Mouse (Mus musculus) limb, embryonic 10.5 days (tissue): ENCODE measurements around the gene Kif24. TPM values are rescaled to one million over a fixed set of nuclear protein-coding genes. Genes with fewer than 3 reads are reported as not detected.

Source experiments
- DNase-seq: peaks from one replicate; pipeline ENCODE4 v3.0.0-alpha.2; 2017; ENCODE audit warnings: low spot score
- H3K27ac ChIP-seq: fragments of 300-500 bp; sonication (generic); 2 replicates; pipeline ENCODE4 v1.5.1; 2016; ENCODE audit warnings: mild to moderate bottlenecking
- H3K27me3 ChIP-seq: fragments of 300-500 bp; sonication (generic); 2 replicates; pipeline ENCODE4 v1.6.1; 2016; ENCODE audit warnings: low read depth, mild to moderate bottlenecking; ENCODE audit not compliant: poor library complexity, severe bottlenecking
- H3K36me3 ChIP-seq: fragments of 300-500 bp; sonication (generic); 2 replicates; pipeline ENCODE4 v1.6.1; 2016; ENCODE audit warnings: mild to moderate bottlenecking, moderate library complexity
- H3K4me1 ChIP-seq: fragments of 300-500 bp; sonication (generic); 2 replicates; pipeline ENCODE4 v1.6.1; 2016
- H3K4me3 ChIP-seq: fragments of 300-500 bp; sonication (generic); 2 replicates; pipeline ENCODE4 v1.5.1; 2016; ENCODE audit warnings: mild to moderate bottlenecking, moderate library complexity
- H3K9me3 ChIP-seq: fragments of 300-500 bp; sonication (generic); replicated peaks from 2 replicates; pipeline ENCODE4 v1.6.1; 2016; ENCODE audit warnings: mild to moderate bottlenecking
- WGBS: fragments of 180-500 bp; shearing (Covaris S2); methylation state at CpG from one replicate; pipeline ENCODE4 v1.1.7; 2016; 5-methylcytosine and 5-hydroxymethylcytosine counted together
- polyA plus RNA-seq: library from polyadenylated mRNA; unstranded; fragments of >200 nt; fragmentation: Nextera tagmentation; extraction: Ambion mirVana; gene quantifications from 2 replicates; pipeline ENCODE4 v1.2.1, GENCODE M21; 2016

Gene Kif24
- polyA plus RNA-seq, 1 experiment from 2014 or later = 14.5 TPM

DNA sequence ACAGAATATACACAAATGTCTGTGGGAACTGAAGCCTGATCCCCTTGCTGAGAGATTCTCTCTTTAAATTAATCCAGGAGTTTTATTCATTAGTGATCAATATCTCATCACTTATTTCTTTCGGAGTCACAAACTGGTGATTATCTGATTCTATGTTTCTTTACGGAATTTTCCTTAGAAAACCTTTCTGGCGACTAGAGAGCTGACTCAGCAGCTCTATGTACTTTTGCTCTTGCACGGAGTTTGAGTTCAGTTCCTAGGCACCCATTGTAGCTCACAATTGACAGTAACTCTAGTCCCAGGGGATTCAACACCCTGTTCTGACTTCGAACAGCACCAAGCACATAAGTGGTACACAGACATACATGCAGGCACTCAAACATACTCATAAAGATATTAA, 25.8 kb downstream of the Kif24 start:
- DNase-seq = no peak
- 90% methylated on average over 5 of the region's 5 CpGs for WGBS
- Histone ChIP-seq H3K4me3 (no peak overlapping the region), H3K4me1 (no peaks in the 10 kb centered on the region), H3K27me3 (no peaks in the 10 kb centered on the region), H3K27ac (no peak overlapping the region), H3K36me3 (peaks cover 7% of the 10 kb centered on the region; the same call in 1 of the 2 replicates), H3K9me3 (no peaks in the 10 kb centered on the region)

DNA sequence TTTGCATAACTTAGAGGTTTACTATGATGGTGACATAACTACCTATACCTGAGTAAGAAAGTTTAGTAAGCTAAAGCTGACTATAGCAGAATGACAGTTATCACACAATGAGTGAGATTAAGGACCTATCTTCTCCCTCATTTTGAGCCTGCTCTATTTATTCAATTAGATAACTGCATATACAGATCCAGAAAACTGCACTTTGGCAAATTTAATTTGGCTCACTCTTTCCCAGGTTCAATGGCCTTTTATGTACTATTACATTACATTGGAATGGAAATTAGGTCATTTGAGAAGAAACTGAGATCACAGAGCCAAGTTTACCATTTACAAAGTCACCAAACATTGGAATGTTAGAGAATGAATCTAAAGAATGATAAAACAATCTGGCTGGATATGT, 47.7 kb downstream of the Kif24 start:
- H3K27ac ChIP-seq = no peak overlapping the region
- peaks cover 15% of the 10 kb centered on the region for H3K36me3 ChIP-seq
- H3K27me3 ChIP-seq = no peaks in the 10 kb centered on the region
- H3K9me3 ChIP-seq = no peaks in the 10 kb centered on the region
- no peaks in the 10 kb centered on the region for H3K4me1 ChIP-seq
- no peak overlapping the region for H3K4me3 ChIP-seq
- no peak for DNase-seq

DNA sequence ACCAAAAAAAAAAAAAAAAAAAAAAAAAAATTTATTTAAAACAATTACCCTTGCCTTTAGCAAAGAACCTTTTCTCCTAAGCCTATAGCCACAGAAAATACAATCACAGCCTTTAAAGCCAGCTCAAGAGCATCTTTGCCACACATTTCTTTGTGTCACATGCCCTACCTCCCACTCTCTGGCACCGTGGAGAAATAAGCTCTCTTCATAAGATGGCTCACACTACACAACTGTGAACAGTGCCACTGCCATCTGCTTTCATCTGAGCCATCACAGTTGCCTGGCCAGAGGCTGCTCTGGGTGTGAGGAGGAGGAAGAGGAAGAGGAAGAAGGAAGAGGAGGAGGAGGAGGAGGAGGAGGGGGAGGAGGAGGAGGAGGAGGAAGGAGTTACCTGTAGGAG, 55.3 kb downstream of the Kif24 start:
- Histone ChIP-seq H3K4me1 (no peaks in the 10 kb centered on the region), H3K27ac (no peak overlapping the region), H3K27me3 (no peaks in the 10 kb centered on the region), H3K9me3 (no peaks in the 10 kb centered on the region), H3K4me3 (no peak overlapping the region), H3K36me3 (peaks cover 43% of the 10 kb centered on the region)
- 95% methylated on average over 1 of the region's 1 CpGs for WGBS
- DNase-seq = no peak

DNA sequence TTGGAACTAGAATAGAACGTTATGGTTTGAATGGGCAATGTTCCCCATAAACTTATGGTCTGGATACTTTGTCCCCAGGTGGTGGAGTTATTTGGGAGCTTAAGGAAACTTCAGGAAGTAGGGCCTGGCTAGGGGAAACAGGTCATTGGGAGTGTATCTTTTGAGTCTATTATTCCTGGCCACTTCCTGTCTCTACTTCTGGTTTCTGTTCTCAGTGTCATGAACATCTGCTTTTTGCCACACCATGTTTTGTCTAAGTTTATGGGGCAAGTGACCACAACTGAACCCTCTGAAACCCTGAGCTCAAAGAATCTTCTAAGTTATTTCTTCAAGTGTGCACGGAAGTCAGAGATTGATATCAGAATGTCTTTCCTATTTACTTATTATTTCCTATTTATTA, 57.3 kb downstream of the Kif24 start:
- H3K4me3 ChIP-seq = no peak overlapping the region
- no peak overlapping the region for H3K27ac ChIP-seq
- no peak for DNase-seq
- H3K36me3 ChIP-seq = peaks cover 50% of the 10 kb centered on the region
- WGBS = 97% methylated on average over 2 of the region's 2 CpGs
- H3K9me3 ChIP-seq = no peaks in the 10 kb centered on the region
- H3K27me3 ChIP-seq = no peaks in the 10 kb centered on the region
- no peaks in the 10 kb centered on the region for H3K4me1 ChIP-seq

DNA sequence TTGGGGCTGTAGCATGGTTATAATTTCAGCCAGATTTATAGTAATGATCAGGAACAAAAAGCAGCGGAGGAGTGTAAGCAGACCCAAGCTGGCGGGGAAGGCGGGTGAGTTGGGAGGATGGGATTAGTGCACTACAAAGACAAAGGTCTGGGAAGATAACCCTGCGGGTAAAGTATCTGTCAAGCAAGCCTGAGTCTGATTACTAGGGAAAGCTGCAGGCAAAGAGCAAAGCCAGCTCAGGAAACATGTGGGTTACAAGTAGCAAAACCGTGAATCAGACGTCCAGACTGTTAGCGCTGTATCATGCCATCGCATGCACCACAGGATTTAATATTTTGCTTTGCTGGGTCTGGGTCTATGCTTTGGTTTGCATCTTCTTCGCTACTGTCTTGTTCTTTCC, 58.1 kb downstream of the Kif24 start:
- 89% methylated on average over 9 of the region's 9 CpGs for WGBS
- Histone ChIP-seq H3K4me1 (no peaks in the 10 kb centered on the region), H3K36me3 (peaks cover 50% of the 10 kb centered on the region), H3K9me3 (no peaks in the 10 kb centered on the region), H3K27ac (no peak overlapping the region), H3K27me3 (no peaks in the 10 kb centered on the region), H3K4me3 (no peak overlapping the region)
- DNase-seq = no peak

DNA sequence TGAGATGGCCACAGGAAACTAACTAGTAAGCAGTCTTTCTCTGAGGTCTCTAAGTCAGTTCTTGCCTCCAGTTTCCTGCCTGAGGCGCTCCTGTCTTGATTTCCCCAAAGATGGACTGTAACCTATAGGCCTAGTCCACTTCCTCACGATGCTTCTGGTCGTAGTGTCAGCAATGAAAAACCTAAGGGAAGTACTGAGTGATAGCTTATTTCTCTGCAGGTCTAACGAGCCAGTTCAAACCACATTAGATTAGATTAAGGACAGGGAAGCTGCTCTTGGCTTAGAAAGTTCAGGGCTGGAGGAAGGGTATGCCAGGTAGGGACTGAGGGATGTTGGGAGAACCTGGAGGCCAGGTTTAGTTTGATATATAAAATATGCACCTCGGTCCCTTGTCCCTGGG, 63.1 kb downstream of the Kif24 start:
- Histone ChIP-seq H3K4me3 (no peak overlapping the region), H3K9me3 (no peaks in the 10 kb centered on the region), H3K27ac (no peak overlapping the region), H3K4me1 (no peaks in the 10 kb centered on the region), H3K36me3 (peaks cover 74% of the 10 kb centered on the region), H3K27me3 (no peaks in the 10 kb centered on the region)
- no peak for DNase-seq
- WGBS = 95% methylated on average over 5 of the region's 5 CpGs

DNA sequence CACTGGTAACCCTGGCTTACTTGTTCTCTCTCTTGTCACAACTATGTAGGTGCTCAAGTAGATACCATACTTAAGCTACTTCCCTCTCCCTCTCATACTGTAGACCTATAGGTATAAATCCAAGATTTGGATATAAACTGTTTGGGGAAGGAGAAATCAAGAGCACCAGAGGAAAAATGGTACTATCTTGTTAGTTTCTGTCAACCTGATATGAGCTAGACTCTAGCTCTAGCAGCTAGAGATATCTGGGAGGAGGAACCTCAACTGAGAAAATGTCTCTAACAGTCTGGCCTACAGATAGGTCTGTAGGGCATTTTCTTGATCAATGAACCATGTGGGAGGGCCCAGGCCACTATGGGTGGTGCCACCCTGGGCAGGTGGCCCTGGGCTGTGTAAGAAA, 63.5 kb downstream of the Kif24 start:
- no peaks in the 10 kb centered on the region for H3K27me3 ChIP-seq
- H3K27ac ChIP-seq = no peak overlapping the region
- no peak overlapping the region for H3K4me3 ChIP-seq
- no peak for DNase-seq
- peaks cover 73% of the 10 kb centered on the region for H3K36me3 ChIP-seq
- no peaks in the 10 kb centered on the region for H3K9me3 ChIP-seq
- H3K4me1 ChIP-seq = no peaks in the 10 kb centered on the region

DNA sequence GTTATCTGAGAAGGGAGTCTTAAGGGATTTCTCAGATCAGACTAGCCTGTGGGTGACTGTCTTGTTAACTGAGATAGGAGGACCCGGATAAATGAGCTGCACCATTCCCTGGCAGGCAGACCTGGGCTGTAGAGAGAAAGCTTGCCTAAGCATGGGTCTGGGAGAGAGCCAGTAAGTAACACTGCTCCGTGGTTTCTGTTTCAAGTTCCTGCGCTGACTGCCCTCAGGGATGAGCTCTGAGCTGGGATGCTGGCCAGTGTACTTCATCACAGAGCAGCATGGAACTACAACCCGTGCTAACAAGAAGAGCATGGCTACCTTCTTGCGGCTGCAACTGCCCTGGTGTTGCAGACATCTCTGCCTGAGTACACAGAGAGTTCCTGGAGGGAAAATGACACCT, 64.8 kb downstream of the Kif24 start:
- no peak overlapping the region for H3K27ac ChIP-seq
- H3K4me1 ChIP-seq = no peaks in the 10 kb centered on the region
- DNase-seq = no peak
- H3K4me3 ChIP-seq = no peak overlapping the region
- H3K36me3 ChIP-seq = peaks cover 78% of the 10 kb centered on the region
- H3K9me3 ChIP-seq = no peaks in the 10 kb centered on the region
- H3K27me3 ChIP-seq = no peaks in the 10 kb centered on the region
- 89% methylated on average over 5 of the region's 5 CpGs for WGBS

DNA sequence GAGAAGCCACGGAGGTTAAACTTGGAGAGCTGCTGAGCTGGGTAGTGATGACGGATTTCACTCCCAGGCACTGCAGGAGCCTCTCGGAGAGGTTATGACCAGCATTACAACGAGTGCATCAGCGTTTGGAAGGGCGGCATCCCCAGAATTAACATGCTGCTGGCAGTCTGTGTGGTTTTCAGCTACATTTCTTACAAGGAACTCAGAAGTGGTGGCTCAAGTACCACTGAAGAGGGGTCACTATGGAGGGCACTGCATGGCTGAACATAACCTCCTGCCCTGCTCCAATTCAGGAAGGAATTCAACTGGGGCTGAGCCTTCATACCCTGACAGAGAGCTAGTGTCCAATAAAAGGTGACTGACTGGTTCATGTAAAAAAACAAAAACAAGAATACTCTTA, 66.3 kb downstream of the Kif24 start:
- DNase-seq = no peak
- Histone ChIP-seq H3K27me3 (no peaks in the 10 kb centered on the region), H3K4me1 (no peaks in the 10 kb centered on the region), H3K4me3 (no peak overlapping the region), H3K36me3 (peaks cover 80% of the 10 kb centered on the region), H3K27ac (no peak overlapping the region), H3K9me3 (no peaks in the 10 kb centered on the region)
- 94% methylated on average over 6 of the region's 6 CpGs for WGBS

DNA sequence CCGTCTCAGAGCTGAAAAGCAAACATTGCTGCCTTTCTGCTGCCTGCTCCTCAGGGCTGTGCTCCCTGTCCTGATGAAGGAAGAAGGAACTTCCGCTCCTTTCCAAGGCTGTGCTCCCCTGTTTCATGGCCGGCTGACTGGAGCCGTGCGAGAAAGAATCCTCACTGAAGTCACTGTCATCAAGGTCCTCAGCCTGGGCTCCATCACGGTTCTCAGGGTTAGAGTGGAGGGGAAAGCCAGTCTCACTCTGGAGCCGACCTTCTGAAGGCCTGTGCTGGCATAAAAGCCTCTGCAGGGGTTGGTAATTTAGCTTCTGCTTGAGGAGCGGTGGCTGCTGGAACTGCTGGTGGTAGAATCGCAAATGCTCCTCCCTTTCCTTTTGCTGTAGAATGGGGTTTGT, 70.0 kb downstream of the Kif24 start:
- H3K36me3 ChIP-seq = peaks cover 87% of the 10 kb centered on the region
- 86% methylated on average over 9 of the region's 9 CpGs for WGBS
- no peak for DNase-seq
- no peaks in the 10 kb centered on the region for H3K27me3 ChIP-seq
- H3K27ac ChIP-seq = 0 out of 2 replicates have a peak overlapping the region, but pooled peaks have one; percentile 38
- no peaks in the 10 kb centered on the region for H3K4me1 ChIP-seq
- H3K4me3 ChIP-seq = no peak overlapping the region
- H3K9me3 ChIP-seq = no peaks in the 10 kb centered on the region

DNA sequence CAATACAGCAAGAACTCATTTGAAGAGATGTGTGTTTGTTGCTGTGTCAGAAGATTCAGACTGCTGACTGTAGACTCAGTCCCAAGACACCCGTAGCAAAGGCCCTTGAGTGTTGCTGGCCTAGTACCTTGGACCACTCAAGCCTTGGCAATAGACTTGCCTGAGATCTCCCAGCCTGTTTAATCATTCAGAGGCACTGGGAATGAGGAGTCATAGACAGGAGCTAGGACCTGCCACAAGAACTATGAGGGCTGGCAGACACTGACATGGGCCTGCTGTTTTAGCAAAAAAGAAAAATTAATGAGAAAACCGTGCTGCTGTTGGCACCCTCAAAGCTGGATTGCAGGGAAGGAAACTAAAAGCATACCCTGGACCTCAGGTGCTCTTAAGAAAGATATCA, 73.7 kb downstream of the Kif24 start:
- no peaks in the 10 kb centered on the region for H3K4me1 ChIP-seq
- H3K9me3 ChIP-seq = no peaks in the 10 kb centered on the region
- WGBS = 94% methylated on average over 2 of the region's 2 CpGs
- no peaks in the 10 kb centered on the region for H3K27me3 ChIP-seq
- H3K27ac ChIP-seq = no peak overlapping the region
- peaks cover 93% of the 10 kb centered on the region for H3K36me3 ChIP-seq
- no peak overlapping the region for H3K4me3 ChIP-seq
- no peak for DNase-seq

DNA sequence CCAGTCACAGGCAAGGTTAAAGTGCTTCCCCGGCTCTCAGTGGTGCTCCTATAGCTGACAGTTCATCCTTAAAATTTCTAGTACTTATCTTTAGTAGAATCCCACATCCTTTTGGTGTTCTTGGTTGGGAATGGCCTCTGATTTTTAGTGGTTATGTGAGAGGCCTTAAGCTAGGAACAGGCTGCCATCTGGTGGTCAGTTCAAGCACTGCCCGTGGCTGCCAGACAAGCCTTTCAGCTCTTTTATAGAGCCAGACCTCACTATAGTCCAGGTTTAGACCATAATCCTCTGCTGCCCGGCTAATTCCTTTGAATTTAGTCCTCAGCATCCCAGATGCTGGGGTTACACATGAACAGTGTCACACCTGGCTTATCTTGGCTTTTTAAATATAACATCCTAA, 74.6 kb downstream of the Kif24 start:
- DNase-seq = peak; percentile 70
- WGBS = 41% methylated on average over 3 of the region's 3 CpGs
- Histone ChIP-seq H3K36me3 (peaks cover 93% of the 10 kb centered on the region), H3K27ac (no peak overlapping the region), H3K27me3 (no peaks in the 10 kb centered on the region), H3K4me3 (no peak overlapping the region), H3K4me1 (no peaks in the 10 kb centered on the region), H3K9me3 (no peaks in the 10 kb centered on the region)

DNA sequence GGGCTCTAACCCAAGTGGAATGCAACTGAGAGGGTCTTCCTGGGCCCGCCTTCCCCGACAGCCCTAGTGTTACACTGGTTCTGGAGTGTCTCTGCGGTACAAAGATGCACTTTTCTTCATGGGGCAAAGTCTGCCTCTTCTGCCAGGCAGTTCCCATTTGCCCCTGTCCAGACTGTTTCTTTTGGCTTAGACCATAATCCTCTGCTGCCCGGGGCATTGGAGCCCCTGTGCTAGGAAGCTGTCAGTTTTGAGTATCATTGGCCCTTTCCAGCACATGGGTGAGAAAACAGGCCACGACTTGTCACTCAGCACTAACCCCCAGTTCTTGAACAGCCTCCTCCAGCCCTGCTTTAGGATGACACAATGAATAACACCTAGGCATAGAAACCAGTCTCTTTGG, 75.4 kb downstream of the Kif24 start:
- 87% methylated on average over 5 of the region's 5 CpGs for WGBS
- no peak overlapping the region for H3K27ac ChIP-seq
- no peaks in the 10 kb centered on the region for H3K27me3 ChIP-seq
- no peaks in the 10 kb centered on the region for H3K4me1 ChIP-seq
- peaks cover 92% of the 10 kb centered on the region for H3K36me3 ChIP-seq
- DNase-seq = no peak
- no peak overlapping the region for H3K4me3 ChIP-seq
- H3K9me3 ChIP-seq = no peaks in the 10 kb centered on the region

DNA sequence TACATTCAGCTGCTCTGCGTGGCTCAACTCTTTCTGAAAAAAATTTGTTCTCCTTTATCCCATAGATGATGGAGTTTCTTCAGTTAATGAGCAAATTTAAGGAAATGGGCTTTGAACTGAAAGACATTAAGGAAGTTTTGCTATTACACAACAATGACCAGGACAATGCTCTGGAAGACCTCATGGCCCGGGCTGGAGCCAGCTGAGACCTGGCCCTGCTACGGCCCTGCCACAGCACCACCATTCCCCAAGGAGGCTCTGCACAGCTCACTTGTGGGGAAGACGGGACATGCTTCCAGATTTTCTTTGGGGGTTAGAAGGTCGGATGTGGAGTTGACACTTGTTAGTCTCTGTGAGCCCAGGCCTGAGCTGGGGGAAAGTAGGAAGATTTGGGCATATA, 76.1 kb downstream of the Kif24 start:
- peaks cover 92% of the 10 kb centered on the region for H3K36me3 ChIP-seq

More for the DNA sequence above, 76.1 kb downstream of the Kif24 start:
- 91% methylated on average over 5 of the region's 5 CpGs for WGBS
- DNase-seq = no peak
- Histone ChIP-seq H3K27me3 (no peaks in the 10 kb centered on the region), H3K27ac (no peak overlapping the region), H3K9me3 (no peaks in the 10 kb centered on the region), H3K4me3 (no peak overlapping the region), H3K4me1 (no peaks in the 10 kb centered on the region)
